Mouse (Mus musculus) heart, embryonic 11.5 days (tissue): Measurements from ENCODE around the gene Carns1. TPM values are rescaled to one million over a fixed set of nuclear protein-coding genes. Genes with fewer than 3 reads are reported as not detected.

Source experiments
- ATAC-seq: fragments of 200-750 bp; cut with Nextera tagmentation; replicated peaks from 2 replicates; pipeline ENCODE4 v1.8.0; 2017; ENCODE audit warnings: moderate library complexity; ENCODE audit not compliant: insufficient number of reproducible peaks, low FRiP score, low TSS enrichment
- H3K27ac ChIP-seq: fragments of 300-500 bp; sonication (generic); 2 replicates; pipeline ENCODE4 v1.5.1; 2014; ENCODE audit warnings: mild to moderate bottlenecking, low read depth, low read length
- H3K27me3 ChIP-seq: fragments of 300-500 bp; sonication (generic); 2 replicates; pipeline ENCODE4 v1.6.1; 2014; ENCODE audit warnings: mild to moderate bottlenecking, low read length, mixed read lengths; ENCODE audit not compliant: control insufficient read depth, insufficient read depth
- H3K36me3 ChIP-seq: fragments of 300-500 bp; sonication (generic); 2 replicates; pipeline ENCODE4 v1.6.1; 2014; ENCODE audit warnings: mild to moderate bottlenecking, low read length, moderate library complexity, mixed read lengths; ENCODE audit not compliant: control insufficient read depth, insufficient read depth
- H3K4me1 ChIP-seq: fragments of 300-500 bp; sonication (generic); 2 replicates; pipeline ENCODE4 v1.6.1; 2014; ENCODE audit warnings: low read length; ENCODE audit not compliant: control insufficient read depth, insufficient read depth
- H3K4me2 ChIP-seq: fragments of 300-500 bp; sonication (generic); 2 replicates; pipeline ENCODE4 v1.6.1; 2014; ENCODE audit warnings: mild to moderate bottlenecking, moderate library complexity
- H3K4me3 ChIP-seq: fragments of 300-500 bp; sonication (generic); 2 replicates; pipeline ENCODE4 v1.5.1; 2014; ENCODE audit warnings: low read depth, low read length
- H3K9ac ChIP-seq: fragments of 300-500 bp; sonication (generic); 2 replicates; pipeline ENCODE4 v1.6.1; 2014; ENCODE audit warnings: mild to moderate bottlenecking, low read depth, low read length, moderate library complexity
- H3K9me3 ChIP-seq: fragments of 300-500 bp; sonication (generic); replicated peaks from 2 replicates; pipeline ENCODE4 v1.6.1; 2016; ENCODE audit warnings: low read length; ENCODE audit not compliant: control insufficient read depth
- WGBS: fragments of 180-500 bp; shearing (Covaris S2); extraction: QIAGEN DNeasy Blood & Tissue Kit; methylation state at CpG from one replicate; pipeline ENCODE4 v1.1.7; 2014; ENCODE audit not compliant: insufficient replicate concordance; 5-methylcytosine and 5-hydroxymethylcytosine counted together
- polyA plus RNA-seq: library from polyadenylated mRNA; unstranded; fragments of >200 nt; fragmentation: Nextera tagmentation; extraction: Ambion mirVana; gene quantifications from 2 replicates; pipeline ENCODE4 v1.2.1, GENCODE M21; 2014

Carns1 gene
- polyA plus RNA-seq, 1 experiment from 2014 or later, result 2.8 TPM

GRCm38 (mm10) chr19:4146366-4147021 lies 28.8 kb downstream of the Carns1 start:
- Histone ChIP-seq H3K4me2 (no peak overlapping the region), H3K27me3 (no peaks in the 10 kb centered on the region), H3K27ac (no peak overlapping the region), H3K36me3 (0 out of 2 replicates have a peak, but pooled peaks cover 8% of the 10 kb centered on the region), H3K9me3 (no peaks in the 10 kb centered on the region; the same call in 1 of the 2 replicates), H3K4me3 (no peak overlapping the region), H3K9ac (no peak overlapping the region), H3K4me1 (peaks cover 7% of the 10 kb centered on the region)
- ATAC-seq, result no peak
- 59% methylated on average over 12 of the region's 12 CpGs for WGBS

- no peak for ATAC-seq
- no peaks in the 10 kb centered on the region; the same call in 1 of the 2 replicates for H3K9me3 ChIP-seq
- WGBS, result 83% methylated on average over 5 of the region's 5 CpGs
- H3K27me3 ChIP-seq, result no peaks in the 10 kb centered on the region
- no peak overlapping the region for H3K4me2 ChIP-seq
- no peak overlapping the region for H3K27ac ChIP-seq
- H3K36me3 ChIP-seq, result 0 out of 2 replicates have a peak, but pooled peaks cover 4% of the 10 kb centered on the region
- no peak overlapping the region for H3K9ac ChIP-seq
- H3K4me3 ChIP-seq, result no peak overlapping the region
- peaks cover 7% of the 10 kb centered on the region for H3K4me1 ChIP-seq
Measured at GRCm38 (mm10) chr19:4145936-4146335, 29.3 kb downstream of the Carns1 start.

- Histone ChIP-seq H3K4me2 (no peak overlapping the region), H3K27me3 (no peaks in the 10 kb centered on the region), H3K4me3 (no peak overlapping the region), H3K9me3 (no peaks in the 10 kb centered on the region; the same call in 1 of the 2 replicates), H3K9ac (no peak overlapping the region), H3K36me3 (no peaks in the 10 kb centered on the region), H3K4me1 (peaks cover 7% of the 10 kb centered on the region), H3K27ac (no peak overlapping the region)
- ATAC-seq, result no peak
- 72% methylated on average over 16 of the region's 16 CpGs for WGBS
Measured at GRCm38 (mm10) chr19:4144550-4145498, 30.5 kb downstream of the Carns1 start.

- Histone ChIP-seq H3K4me2 (no peak within 1 kb of the TSS), H3K27ac (no peak within 1 kb of the TSS), H3K9me3 (no peaks in the 10 kb centered on the region; the same call in 1 of the 2 replicates), H3K36me3 (no peaks in the 10 kb centered on the region), H3K9ac (no peak within 1 kb of the TSS), H3K4me3 (no peak within 1 kb of the TSS), H3K27me3 (no peaks in the 10 kb centered on the region), H3K4me1 (peaks cover under 1% of the 10 kb centered on the region; the same call in 1 of the 2 replicates)
- ATAC-seq, result no peak
- WGBS, result 64% methylated on average over 7 of the region's 7 CpGs
Measured at GRCm38 (mm10) chr19:4143759-4144268, 31.5 kb downstream of the Carns1 start, which contains the start of gene Cabp4. Gene Cabp4 (minus strand): TSS chr19:4144033.

GRCm38 (mm10) chr19:4142416-4143173 lies 32.7 kb downstream of the Carns1 start:
- H3K4me3 ChIP-seq, result no peak overlapping the region
- no peaks in the 10 kb centered on the region for H3K27me3 ChIP-seq
- 83% methylated on average over 18 of the region's 18 CpGs for WGBS
- no peak overlapping the region for H3K9ac ChIP-seq
- no peak for ATAC-seq
- no peaks in the 10 kb centered on the region; the same call in 1 of the 2 replicates for H3K9me3 ChIP-seq
- no peak overlapping the region for H3K27ac ChIP-seq
- no peak overlapping the region for H3K4me2 ChIP-seq
- no peaks in the 10 kb centered on the region for H3K4me1 ChIP-seq
- H3K36me3 ChIP-seq, result no peaks in the 10 kb centered on the region

- Histone ChIP-seq H3K27ac (no peak overlapping the region), H3K4me2 (no peak overlapping the region), H3K27me3 (no peaks in the 10 kb centered on the region), H3K9me3 (no peaks in the 10 kb centered on the region), H3K36me3 (no peaks in the 10 kb centered on the region), H3K4me3 (no peak overlapping the region), H3K9ac (no peak overlapping the region; the same call in 1 of the 2 replicates), H3K4me1 (no peaks in the 10 kb centered on the region)
- WGBS, result 72% methylated on average over 6 of the region's 6 CpGs
- no peak for ATAC-seq
Measured at GRCm38 (mm10) chr19:4140147-4140546, 35.1 kb downstream of the Carns1 start.

- no peak for ATAC-seq
- 74% methylated on average over 2 of the region's 2 CpGs for WGBS
- Histone ChIP-seq H3K4me1 (no peaks in the 10 kb centered on the region), H3K36me3 (no peaks in the 10 kb centered on the region), H3K27ac (no peak within 1 kb of the TSS), H3K9ac (no peak within 1 kb of the TSS; the same call in 1 of the 2 replicates), H3K4me3 (no peak within 1 kb of the TSS), H3K4me2 (no peak within 1 kb of the TSS), H3K9me3 (no peaks in the 10 kb centered on the region), H3K27me3 (no peaks in the 10 kb centered on the region)
Measured at GRCm38 (mm10) chr19:4139446-4139845, 35.8 kb downstream of the Carns1 start, which contains the start of gene Gpr152. Gene Gpr152 (plus strand): TSS chr19:4139787.

GRCm38 (mm10) chr19:4137913-4138312 lies 37.4 kb downstream of the Carns1 start:
- Histone ChIP-seq H3K9me3 (no peaks in the 10 kb centered on the region), H3K36me3 (no peaks in the 10 kb centered on the region; the same call in 1 of the 2 replicates), H3K9ac (no peak overlapping the region), H3K4me2 (no peak overlapping the region), H3K4me1 (no peaks in the 10 kb centered on the region), H3K27ac (no peak overlapping the region), H3K27me3 (no peaks in the 10 kb centered on the region), H3K4me3 (no peak overlapping the region)
- 80% methylated on average over 5 of the region's 5 CpGs for WGBS
- ATAC-seq, result no peak
